Mouse (Mus musculus) liver, adult (tissue): ENCODE data around the gene Gm9887.

Experiments
- GATA4 ChIP-seq: IDR thresholded peaks from 2 replicates; pipeline ENCODE4 v1.6.1; 2014; ENCODE audit warnings: mild to moderate bottlenecking, low read length; ENCODE audit not compliant: insufficient replicate concordance

The Gm9887 gene

GRCm38 (mm10) chr12:69394456-69394855, 22.2 kb upstream of the Gm9887 start:
- TF ChIP-seq GATA4 = no peak

- TF ChIP-seq GATA4 = no peak
Observed at GRCm38 (mm10) chr12:69393076-69393475, 20.8 kb upstream of the Gm9887 start.

DNA sequence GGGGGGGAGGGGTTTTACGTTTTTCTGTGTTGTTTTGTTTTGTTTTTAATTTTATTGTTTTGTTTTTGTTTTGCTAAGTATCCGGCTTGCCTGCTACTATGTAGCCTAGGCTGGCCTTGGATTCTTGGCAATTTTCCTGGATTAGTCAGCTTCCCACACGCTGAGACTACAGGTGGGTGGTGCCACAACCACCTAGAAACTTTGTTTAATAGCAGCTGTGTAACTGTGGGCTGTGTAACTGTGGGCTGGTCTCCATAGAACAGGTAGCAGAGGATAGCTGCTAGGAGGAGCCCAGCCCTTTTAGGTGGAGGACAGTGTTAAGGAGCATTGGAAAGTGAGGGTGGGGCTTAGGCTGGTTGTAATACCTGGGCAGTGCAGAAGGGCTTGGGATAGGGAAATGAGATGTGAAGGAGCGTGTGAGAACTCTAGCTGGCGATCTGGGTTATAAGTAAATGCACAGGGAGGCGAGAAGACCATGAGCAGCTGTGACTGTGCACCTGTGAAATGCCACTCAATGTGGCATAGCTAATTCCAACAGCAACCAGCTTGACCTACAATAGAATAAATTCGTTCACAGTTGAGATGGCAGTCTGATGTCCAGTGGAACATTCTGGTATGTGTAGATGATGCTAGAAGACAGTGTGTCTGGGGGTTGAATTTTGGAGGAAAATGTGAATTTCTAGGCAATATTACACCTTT, 17.9 kb upstream of the Gm9887 start:
- TF ChIP-seq GATA4 = no peak

DNA sequence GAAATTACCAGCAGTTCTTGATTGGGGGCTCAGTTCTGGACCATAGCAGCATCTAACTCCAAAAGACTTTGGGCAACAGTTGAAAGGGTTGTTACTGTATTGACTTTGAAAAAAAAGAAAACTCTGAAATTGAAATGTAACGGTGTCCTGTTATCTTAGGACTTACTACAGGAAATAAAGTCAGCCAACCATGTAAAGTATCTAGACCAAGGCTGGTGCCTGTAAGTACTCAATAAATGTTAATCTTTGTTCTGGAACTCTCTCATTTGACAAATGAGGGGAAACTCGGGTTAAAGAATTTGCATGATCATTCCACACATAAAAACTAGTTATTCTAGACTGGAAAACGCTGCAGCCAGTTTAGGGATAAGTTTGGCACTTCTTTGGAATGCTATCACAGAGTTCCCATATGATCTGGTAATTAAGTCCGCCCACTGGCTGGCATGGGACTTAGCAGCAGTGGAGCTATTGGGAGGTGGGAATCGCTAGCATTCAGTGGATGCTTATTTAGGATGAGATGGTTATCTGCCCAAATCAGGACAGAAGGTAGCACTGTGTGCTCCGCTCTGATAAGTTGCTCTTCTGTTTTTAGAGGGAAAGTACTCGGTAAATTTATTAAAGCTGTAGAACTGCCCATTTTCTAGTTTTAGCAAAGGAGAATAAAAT, 17.1 kb upstream of the Gm9887 start:
- TF ChIP-seq GATA4 = no peak

- TF ChIP-seq GATA4 = no peak
Observed at GRCm38 (mm10) chr12:69388321-69388869, 16.1 kb upstream of the Gm9887 start.

DNA sequence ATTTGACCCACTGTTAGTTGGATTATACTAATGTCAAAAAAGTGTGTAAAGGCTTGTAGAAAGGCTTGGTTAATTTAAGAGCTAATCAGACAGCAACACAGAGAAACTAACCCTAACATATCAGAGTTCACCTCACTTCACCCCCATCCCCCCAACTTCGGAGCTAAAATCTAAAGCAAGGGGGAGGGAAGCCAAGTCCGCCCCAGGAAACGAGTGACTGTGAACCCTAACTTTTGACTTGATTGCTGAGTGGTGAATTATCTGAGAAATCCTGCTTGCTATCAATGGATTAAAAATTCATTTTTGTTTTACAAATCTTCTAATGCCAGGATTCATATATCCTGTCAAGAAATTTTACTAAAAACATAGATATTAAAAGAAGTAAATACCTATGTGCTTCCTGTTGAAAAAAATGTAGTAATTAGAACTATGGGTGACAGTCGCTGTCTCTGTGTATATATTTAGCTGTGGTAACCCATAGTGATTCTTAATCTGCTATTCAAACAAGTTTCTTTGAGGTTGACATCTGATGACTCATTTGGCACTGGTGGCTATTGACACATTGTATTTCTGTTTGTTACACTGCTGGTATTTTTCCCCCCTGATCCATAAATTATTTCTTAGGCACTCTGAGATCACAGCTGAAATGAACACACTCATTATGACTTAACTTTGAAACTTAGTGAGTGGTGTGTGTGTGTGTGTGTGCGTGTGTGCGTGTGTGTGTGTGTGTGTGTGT, 13.5 kb upstream of the Gm9887 start:
- no peak for TF ChIP-seq GATA4

DNA sequence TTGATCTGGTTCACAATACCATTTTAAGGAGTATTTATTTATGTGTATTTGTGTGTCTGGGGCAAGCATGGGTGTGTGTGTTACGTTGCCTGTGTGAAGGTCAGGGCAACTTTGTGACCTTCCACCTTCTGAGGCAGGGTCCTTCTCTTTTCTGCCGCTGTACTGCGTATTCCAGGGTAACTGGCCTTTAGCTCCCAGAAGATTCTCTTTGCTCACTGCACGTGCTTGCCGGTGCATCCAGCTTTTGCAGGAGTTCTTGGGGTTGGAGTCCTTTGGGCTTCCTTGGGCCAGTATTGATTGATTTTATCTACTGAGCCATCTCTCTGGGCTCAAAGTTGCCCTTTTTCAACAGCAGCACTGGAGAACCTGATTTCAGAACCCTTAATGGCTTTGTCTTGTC, 12.3 kb upstream of the Gm9887 start:
- TF ChIP-seq GATA4 = peak; percentile 64; the same call in 1 of the 2 replicates

DNA sequence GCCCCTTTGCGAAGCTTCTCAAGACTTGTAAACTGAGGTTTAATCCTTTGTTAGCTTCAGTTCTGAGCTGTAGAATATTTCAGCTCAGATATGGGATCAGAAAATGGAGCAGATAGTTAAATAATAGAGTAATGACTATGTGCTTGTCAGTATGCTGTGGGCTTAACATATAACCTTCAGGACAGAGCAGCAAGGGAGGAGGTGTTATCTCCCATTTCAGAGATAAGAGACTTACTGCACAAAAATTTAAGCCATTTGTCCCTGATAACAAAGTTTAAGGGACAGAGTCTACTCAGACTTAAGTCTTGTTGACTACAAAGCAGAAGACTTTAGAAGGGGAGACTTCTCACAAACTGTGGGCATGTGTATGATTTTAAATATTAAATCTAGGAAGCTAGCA, 10.6 kb upstream of the Gm9887 start:
- no peak for TF ChIP-seq GATA4

DNA sequence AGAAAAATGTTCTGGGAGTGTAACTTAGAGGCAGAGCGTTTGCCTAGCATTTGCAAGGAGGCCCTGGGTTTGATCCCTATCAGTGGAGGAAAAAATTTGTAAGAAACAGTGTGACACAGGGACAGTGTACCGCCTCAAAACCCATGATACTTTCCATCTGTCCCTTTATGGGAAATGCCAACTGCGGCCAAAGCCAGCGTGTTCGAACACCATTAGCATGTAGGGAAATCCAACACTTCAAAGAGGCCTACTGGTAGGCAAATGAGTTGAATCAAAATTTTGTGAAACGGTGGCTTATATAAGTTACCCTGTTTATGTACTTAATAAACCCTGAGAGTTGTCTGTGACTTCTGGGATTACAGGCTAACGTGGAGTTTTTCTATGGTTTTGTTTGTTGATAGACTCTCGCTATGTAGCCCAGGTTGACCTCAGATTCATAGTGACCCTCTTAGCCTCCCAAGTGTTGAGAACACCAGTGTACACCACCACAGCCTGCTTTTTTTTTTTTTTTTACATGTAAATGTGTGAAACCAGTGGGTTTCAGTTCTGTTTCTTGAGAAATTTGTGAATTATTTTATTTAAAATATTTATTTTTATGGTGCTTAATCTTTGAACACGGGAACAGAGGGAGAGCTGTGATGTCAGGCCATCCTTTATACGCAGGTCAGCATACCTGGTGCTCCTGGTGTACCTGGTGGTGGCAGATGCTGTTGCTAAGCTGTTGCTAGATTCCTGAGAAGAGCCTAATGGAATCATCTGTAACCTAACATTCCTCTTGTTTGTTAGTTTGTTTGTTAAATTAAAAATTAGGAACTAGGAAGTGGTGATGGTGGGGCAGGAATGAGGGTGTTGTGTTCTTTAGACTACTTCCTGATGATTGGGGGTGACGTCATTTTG, 6.5 kb upstream of the Gm9887 start:
- TF ChIP-seq GATA4 = no peak

DNA sequence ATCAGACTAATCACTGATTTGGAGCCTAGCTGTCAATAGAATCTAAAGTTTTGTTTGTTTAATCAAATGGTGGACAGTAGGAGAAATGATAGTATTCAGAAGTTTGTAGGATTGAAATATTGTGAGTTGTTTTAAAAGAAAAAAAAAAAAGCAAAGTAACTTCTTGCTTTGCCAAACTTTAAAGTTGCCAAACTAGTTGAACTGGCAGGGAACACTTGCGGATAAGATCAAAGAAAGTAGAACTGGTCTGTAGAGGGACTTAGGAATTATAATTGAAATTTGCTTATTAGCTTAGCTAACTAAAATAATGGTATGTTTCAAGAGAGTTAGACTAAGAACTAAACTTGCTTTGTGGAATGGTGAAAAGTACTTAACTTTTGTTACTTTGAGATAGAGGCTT, 4.9 kb upstream of the Gm9887 start:
- no peak for TF ChIP-seq GATA4

- peak; percentile 45; the same call in 1 of the 2 replicates for TF ChIP-seq GATA4
Observed at GRCm38 (mm10) chr12:69376132-69376531, 3.9 kb upstream of the Gm9887 start.

DNA sequence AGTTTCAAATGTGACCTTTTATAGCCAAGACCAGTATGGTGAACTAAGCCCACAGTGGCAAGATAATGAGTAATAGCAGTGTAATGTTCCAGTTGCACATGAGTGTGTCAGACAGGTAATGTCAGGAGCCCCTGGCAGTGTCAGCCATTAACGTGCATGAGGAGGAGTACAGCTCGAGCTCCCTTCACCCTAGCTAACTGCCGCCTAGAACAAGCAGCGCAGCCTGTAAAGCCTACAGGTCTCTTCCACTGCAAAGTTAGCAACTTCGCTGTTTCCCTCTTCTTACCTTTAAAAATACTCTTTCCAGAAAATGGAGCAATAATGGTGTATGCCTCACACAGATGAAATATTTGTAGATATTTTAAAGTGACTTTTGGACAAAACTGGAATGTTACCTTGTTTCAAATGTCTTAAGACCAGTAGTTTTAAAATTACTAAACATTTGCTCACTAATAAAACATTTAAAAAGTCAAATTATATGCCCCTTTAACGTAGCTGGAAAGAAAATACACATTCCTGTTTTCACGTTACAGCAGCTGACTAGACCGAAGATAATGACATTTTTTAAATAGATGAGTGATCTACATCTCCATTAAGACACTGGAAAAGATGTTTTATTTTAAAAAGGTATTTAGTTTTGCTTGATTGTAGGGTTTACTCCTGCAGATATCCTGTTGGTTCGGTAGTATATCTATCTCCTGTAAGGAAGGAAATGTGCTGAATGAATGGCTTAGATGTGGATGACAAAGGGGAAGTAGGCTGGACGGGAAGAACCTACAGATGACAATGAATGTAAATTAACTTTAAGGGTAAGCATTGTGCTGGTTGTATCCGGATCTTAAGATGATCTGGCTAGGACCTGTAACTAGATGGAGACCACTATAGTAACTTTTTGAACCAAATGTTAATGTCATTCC, 1.9 kb upstream of the Gm9887 start:
- TF ChIP-seq GATA4 = no peak

GRCm38 (mm10) chr12:69372731-69373331, 573 bp upstream of the Gm9887 start:
- no peak for TF ChIP-seq GATA4

DNA sequence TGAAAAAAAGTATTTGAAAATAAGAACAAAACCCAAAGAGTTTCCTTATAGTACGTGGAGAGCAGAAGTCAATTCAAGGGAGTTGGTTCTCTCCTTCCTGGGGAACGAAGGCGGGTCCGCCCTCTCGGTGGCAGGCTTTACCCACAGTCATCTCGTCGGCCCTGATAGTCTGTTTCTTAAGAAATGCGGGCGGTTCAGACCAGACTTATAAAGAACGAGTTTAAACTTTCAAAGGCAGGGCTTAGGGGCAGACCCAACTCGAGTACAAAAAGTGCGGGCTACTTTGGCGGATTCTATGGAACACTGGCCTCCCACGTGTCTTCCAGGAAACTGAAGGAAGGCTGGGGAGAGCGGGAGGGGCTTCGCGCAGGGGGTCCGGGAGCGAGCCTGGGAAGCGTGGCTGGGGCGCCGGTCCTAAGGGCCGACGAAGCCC, 821 bp downstream of the Gm9887 start:
- no peak for TF ChIP-seq GATA4

- no peak for TF ChIP-seq GATA4
Observed at GRCm38 (mm10) chr12:69370936-69371335, 1.3 kb downstream of the Gm9887 start.
